Mouse (Mus musculus) yolk sac, embryonic 10.5 days (tissue): Measurements from ENCODE around the gene Rragd.
A peak's percentile ranks its signal among the peaks of the same experiment; 100 is the strongest.
"Not testable (repeated sequence)": the region's sequence is repeated elsewhere in the genome, so short reads cannot be mapped to it uniquely, and the experiment has no call there.

Source experiments
- DNase-seq: peaks from one replicate; pipeline ENCODE4 v3.0.0-alpha.2; 2017; ENCODE audit warnings: low spot score

Gene Rragd

GRCm38 (mm10) chr4:32985684-32986083 is 2.8 kb downstream of the Rragd start:
- DNase-seq: peak; percentile 76

DNA sequence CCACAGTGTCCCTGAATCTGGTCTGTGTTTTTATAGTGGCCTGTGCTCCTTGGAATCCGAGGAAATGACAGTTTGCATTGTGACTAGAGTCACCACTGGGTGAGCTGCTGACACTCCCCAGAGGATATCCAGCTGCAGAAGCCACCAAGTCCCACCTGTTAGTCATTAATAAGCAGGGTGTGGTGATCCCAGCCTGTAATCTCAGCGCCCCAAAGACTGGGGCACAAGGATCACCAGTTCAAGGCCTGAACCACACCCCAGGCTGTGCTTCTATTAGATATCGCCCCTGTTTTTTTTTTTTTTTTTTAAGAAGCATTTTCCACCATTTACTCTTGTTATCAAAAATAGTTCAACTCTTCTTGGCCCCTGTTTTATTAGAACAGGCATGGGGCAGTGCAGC is 4.2 kb downstream of the Rragd start:
- DNase-seq: peak; percentile 21

- DNase-seq: no peak
Observed at GRCm38 (mm10) chr4:32989346-32989745, 6.5 kb downstream of the Rragd start.

DNA sequence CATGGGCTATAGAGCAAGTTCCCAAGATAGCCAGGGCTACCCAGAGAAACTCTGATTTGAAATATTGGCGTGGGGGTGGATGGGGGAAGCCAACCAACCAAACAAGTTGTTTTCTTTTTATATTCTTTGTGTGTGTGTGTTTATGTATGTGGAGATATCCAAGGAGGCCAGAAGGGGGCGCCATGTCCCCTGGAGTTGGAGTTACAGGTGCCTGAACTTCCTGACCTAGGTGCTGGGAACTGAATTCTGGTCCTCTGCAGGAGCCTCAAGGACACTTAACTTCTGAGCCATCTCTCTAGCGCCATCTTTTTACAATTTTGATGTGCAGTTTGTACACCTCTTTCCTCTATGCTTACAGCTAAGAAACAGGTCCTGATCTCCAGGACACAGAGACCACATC is 11.3 kb downstream of the Rragd start:
- no peak for DNase-seq

- no peak for DNase-seq
Observed at GRCm38 (mm10) chr4:32996083-32996482, 13.2 kb downstream of the Rragd start.

DNA sequence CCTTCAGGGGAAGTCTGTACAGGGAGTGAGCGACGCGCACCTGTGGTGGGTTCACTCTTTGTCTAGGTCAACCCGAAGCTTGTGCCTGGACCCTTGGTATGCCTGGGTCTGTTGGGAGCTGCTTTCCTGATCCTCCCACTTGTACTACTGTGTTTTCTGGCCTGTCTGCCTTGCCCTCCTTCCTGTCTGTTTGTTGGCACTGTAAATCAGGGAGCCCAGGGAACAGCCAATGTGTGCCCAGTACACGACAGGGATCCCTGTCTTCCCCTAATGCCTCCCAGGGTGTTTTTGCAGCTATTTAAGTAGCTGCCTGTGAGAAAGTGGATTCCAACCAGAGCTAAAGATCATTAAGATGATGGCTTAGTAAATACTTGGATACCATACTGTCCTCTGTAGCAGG is 14.7 kb downstream of the Rragd start:
- no peak for DNase-seq

DNA sequence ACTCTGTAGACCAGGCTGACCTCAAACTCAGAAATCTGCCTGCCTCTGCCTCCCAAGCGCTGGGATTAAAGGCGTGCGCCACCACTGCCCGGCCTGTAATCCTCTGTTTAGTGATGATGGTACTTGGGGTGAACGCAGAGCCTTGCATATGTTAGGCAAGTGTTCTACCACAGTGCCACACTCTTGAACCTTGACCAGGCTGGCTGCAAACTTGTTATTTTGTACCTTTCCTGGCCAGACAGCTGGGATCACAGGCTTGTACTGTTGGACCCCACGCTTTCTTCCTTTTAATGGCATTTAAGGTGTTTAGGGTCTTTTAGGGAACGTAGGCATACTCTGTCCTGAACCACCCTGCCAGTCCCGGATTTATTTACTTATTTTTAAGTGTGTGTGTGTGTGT is 16.2 kb downstream of the Rragd start:
- DNase-seq: no peak

DNA sequence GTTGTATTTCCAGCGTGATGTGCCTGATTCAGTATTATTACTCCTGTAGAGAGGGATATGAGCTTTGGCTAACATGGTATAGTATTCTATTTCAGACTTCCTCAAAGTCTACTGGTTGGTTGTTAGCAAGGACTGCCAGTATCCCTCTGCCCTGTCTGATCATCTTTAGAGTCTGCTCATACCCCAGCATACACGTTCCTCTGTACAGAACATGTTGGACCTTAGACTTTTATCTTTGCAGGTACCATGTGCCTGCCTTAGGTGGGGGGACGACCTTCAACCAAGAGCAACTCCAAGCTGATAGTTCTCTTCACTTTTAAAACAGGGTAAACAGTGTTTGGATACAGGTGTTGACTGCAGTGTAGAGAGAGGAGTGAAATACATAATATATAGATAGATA is 19.2 kb downstream of the Rragd start:
- no peak for DNase-seq

GRCm38 (mm10) chr4:33005595-33006470 is 23.0 kb downstream of the Rragd start:
- DNase-seq: not testable (repeated sequence)

- no peak for DNase-seq
Observed at GRCm38 (mm10) chr4:33006844-33007243, 24.0 kb downstream of the Rragd start.

DNA sequence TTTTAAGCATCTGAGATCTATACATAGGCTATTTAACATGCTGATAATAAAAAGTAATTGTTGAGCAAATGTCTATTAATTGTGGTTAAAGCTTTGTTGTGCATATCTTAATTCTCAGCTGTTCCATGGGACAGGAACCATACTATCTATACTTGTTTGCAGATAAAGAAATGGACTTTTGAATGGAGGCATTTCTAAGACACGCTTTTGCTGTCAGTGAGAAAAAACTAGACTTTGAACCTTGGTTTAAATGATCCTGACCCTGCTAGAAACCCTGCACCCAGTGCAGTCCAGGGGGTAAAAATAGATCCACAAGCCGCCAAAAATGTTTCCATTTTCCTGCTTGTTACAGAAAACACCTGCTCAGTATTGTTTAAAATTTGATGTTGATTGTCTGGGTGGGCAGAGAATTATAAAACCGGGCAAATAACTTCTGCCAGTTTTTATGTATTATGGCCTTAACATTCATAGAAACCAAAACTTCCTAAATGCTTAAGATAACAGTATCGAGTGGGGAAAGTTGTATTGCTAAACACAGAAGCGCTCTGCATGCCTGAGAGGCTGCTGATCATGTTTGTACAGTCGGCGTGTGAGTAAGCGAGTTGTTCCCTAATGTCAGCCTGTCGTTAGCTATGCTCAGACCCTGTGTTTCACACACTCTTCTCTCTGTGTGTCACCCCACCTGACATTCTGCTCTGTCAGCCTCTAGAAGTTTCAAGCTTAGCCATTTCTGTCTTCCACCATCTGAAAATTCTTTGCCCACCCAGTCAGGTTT is 24.8 kb downstream of the Rragd start:
- no peak for DNase-seq

GRCm38 (mm10) chr4:33010078-33010477 is 27.2 kb downstream of the Rragd start:
- no peak for DNase-seq

DNA sequence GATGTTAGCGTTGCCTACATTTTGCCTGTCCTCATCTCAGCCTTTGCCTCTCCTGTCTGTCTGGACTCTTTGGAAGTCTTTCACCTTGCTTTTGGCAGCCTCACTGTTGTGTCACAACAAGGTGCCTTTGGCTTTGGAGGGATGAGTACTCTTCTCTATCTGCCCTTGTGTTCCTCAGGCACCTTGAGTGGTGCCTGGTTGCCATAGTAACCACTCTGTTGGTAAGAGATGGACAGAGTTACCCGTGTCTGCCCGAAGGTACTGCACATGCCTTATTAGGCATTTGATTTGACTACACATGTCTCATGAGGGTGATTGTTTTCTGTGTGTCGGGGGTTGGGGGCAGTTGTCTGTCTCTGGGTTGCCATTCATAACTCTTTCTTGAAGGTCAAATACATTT is 29.6 kb downstream of the Rragd start:
- DNase-seq: no peak

GRCm38 (mm10) chr4:33018361-33018999 is 35.6 kb downstream of the Rragd start:
- DNase-seq: peak; percentile 78

DNA sequence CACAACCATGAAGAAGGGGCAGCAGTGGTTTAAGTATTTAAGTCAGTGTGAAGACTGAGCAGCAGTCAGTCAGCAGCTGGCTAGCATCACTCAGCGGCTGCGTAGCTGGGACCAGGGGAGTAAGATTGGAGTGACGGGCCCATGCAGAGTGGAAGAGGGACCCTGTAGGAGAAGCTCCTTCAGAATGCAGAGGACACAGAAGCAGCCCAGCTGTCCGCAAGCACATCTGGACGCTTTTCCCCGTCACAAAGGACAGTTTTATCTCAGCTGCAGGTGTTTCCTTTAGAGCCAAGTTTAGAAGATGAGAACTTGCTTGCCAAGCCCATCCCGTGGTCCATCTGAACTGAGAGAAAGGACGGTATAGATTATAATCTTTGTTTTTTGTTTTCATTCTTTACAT is 41.6 kb downstream of the Rragd start:
- DNase-seq: no peak

DNA sequence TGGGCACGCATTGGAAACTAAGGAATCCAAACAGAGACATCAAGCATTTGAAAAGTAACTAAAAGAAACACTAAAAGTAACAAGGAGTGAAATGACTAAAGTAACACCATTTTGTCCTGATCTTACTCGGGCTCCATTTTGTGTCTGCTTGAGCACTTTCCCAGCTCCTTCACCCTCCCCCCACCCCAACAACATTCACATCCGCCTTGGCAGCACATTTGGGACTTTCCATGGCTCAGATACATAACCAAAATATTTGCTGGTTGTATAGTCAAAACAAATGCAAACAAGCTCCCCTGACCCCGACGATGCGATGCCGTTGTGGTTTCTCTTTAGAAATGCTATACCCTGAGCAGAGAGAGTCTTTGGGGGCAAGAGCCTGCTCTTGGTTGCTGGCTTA is 46.3 kb downstream of the Rragd start:
- no peak for DNase-seq

- DNase-seq: peak; percentile 21
Observed at GRCm38 (mm10) chr4:33030264-33031194, 47.7 kb downstream of the Rragd start.

- peak; percentile 86 for DNase-seq
Observed at GRCm38 (mm10) chr4:33031195-33031960, 48.5 kb downstream of the Rragd start, which contains the start of gene Ube2j1. Gene Ube2j1 (plus strand): TSS chr4:33031416.

- DNase-seq: no peak
Observed at GRCm38 (mm10) chr4:33032045-33032444, 49.2 kb downstream of the Rragd start.

DNA sequence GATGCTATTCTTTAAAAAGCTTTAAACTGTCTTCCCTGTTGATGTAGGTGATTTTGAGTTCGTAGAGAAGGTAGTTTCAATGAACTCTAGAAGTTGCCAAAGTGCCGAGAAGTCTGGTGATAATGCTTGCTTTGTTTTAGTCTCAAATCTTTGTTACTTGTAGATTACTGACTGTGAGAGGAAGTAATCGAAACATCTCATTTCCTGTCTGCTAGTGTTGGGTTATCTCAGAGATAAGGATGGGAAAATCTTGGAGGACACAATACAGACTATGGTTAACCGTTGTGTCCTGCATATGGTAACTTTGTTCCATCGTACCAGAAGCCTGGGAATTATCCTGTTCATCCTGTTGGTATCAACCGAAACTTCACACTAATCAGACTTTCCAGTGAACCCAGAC is 50.7 kb downstream of the Rragd start:
- DNase-seq: no peak

GRCm38 (mm10) chr4:33039826-33040225 is 57.0 kb downstream of the Rragd start:
- no peak for DNase-seq
